Mouse (Mus musculus) embryo, embryonic 10.5 days (tissue): ENCODE data around the gene Srrt.

Experiments
- DNase-seq: peaks from one replicate; pipeline ENCODE4 v3.0.0-alpha.2; 2015; ENCODE audit warnings: low spot score

Gene Srrt

GRCm38 (mm10) chr5:137263897-137264720, 43.4 kb downstream of the Srrt start:
- no peak for DNase-seq
